Mouse (Mus musculus): ENCODE results near the gene Lhx6.
"Not testable (repeated sequence)": the region's sequence is repeated elsewhere in the genome, so short reads cannot be mapped to it uniquely, and the experiment has no call there.

The Lhx6 gene

DNA sequence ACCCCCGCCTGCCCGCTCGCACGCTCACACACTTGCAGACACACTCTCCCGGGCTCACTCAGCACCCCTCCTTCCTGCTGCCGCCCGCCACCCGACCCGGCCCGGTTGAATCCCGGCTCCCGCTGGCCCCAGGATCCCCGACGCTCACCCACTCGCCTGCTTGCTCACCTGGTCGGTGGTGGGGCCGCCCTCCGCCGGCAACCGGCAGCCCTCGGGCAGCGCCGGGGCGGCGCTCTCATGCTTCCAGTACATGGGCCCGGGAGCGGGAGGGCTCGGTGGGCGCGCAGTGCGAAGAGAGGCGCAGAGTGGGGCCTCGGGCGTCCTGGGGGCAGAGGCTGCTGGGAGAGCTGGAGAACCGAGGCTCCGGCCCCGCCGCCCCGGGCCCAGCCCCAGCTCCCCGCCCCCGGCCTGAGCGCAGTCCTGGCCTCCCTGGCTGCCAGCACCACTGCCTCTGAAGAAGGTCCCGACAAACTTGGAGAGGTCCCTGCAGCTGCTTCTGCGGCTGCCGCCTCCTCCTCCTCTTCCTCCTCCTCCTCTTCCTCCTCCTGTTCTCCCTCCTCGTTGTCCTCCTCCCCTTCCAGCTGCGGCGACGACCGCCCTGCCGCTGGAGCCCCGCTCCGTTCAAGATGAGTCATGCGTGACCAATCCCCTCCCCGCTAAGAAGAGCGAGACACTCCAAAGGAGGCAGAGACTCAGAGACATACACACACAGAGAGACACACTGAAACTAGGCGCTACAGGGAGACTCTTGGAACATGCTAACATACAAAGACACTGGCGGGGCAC is at the start of gene Lhx6:
Gene Lhx6 (minus strand): TSS at position 453 of the 786 bp plus-strand sequence.
- in situ Hi-C loops (cut with MboI, MseI): loop anchor here (5.0 kb wide), 1 partner anchor 107 kb away; no protein-coding TSS in a partner anchor

DNA sequence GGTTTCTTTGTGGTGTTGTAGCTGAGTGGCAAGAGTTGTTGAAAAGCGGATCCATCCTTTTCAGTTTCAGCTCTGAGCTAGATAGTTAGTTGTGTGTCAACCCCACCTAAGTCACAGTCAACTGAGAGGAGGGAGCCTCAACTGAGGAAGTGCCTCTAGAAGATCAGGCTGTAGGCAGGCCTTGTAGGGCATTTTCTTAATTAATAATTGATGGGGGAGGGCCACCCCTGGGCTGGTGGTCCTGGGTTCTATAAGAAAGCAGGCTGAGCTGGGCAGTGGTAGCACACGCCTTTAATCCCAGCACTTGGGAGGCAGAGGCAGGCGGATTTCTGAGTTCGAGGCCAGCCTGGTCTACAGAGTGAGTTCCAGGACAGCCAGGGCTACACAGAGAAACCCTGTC is 47.2 kb upstream of the Lhx6 start:
- in situ Hi-C loops (cut with MboI, MseI): not testable (repeated sequence)

DNA sequence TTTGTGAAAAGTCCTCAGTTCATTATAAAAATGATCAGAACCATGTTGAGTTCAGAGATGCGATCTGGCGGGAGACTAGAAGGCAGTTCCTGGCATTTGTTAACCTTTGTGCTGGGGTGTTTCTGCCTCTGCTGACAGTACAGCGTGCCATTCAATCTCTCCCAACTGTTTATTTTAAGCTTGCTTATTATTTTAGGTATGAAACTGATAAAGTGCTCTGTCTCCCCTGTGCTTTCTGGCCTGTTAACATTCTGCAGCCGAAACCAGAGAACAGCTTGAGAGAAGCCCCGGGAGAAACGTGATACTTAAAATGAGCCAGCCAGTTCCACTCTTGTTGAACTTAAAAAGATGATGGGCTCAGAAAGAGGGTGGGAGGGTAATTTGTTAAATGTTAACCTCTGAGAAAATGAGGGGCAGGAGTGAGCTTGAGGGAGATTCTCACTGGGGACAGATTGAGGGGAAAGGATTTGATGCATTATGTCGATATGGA is 43.7 kb upstream of the Lhx6 start:
- in situ Hi-C loops (cut with MboI, MseI): no loop called here

- in situ Hi-C loops (cut with MboI, MseI): no loop called here
These were observed 33.9 kb upstream of the Lhx6 start for GRCm38 (mm10) chr2:36139096-36139495.

GRCm38 (mm10) chr2:36136300-36136941 is 31.2 kb upstream of the Lhx6 start, which contains the start of the genes Mrrf and Rbm18:
Mrrf (plus strand) TSS chr2:36136389.
Rbm18 (minus strand) TSS chr2:36136773.
- in situ Hi-C loops (cut with MboI, MseI): no loop called here

GRCm38 (mm10) chr2:36135887-36136286 is 30.7 kb upstream of the Lhx6 start:
- in situ Hi-C loops (cut with MboI, MseI): no loop called here

DNA sequence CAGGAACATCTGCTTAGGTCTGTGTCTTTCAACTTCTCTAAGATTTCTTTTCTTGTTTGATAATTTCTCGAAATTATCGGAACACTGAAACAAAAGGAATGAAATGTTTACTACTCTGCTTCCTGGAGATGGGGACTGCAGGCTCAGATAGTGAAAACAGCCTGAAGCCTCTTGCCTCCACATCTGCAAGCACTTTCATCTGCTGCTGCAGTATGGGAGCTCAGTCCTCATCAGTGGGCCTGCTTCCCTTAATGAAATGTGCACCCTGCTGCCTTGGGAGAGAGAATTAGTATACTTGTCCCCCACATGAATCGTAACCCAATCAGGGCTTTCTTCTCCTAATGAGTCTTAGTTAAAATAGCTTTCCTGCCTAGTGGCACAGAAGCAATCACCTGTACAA is 23.8 kb upstream of the Lhx6 start:
- in situ Hi-C loops (cut with MboI, MseI): no loop called here

DNA sequence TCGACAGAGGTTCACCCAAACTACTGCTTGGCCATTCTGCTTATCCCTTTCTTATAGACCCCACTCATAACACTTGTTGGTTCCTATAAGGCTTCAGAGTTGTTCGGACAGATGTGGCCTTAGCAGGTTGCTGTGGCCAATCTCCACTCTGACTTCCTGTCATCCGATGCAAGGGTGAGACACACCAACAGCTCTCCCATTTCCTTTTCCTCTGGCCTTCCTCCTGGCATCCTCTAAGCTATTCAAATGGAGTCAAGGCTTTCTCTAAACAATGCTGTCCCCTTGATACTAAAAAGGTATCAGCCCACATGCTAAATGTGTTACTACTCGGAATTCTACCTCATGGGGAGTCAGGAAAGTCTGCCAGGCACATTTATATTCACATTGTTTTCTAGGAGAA is 22.8 kb upstream of the Lhx6 start:
- in situ Hi-C loops (cut with MboI, MseI): no loop called here

DNA sequence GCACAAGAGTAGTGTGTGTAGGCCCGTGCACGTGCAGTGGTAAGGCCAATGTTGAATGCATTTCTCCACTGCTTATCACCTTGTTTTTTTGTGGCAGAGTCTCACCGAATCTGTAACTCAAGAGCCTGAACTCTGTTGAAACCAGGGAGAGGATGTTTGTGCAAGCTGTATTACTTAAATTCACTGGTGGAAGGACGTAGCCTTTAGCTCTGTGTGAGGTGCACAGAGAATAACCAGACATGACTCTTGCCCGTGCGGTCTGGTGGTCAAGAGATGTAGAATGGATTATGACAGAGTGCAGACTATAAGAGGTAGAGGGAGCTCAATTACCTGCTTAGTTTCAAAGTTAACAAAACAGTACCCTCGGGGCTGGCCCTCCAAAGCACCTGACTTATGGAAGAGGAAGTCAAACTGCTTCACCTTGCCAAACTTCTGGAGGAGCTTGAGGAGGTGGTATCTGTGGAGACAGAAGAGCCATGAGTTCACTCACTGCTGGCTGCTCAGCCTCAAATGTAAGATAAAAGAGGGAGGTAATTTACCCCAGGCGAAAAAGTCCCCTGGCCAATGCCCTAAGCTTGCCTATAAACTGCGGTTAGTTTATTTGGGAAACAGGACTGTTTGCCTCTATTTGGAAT is 21.7 kb upstream of the Lhx6 start:
- in situ Hi-C loops (cut with MboI, MseI): no loop called here

DNA sequence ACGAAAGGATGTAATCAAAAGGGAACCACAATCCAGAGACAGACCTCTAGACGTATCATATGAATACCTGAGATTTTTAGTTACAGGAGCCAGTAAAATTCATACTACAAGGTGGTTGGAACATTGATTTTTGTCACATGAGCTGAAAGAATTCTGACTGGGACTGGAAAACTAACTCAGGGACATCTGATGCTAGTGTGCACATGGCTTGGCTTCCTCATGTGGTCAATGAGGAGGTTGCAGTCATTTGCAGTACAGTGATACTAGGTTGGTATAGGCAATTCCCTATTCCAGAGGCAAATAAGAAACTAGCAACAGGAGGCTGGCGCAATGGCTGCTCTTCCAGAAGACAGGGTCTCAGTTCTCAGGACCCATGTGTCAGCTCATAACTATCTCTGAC is 7.4 kb upstream of the Lhx6 start:
- in situ Hi-C loops (cut with MboI, MseI): no loop called here

DNA sequence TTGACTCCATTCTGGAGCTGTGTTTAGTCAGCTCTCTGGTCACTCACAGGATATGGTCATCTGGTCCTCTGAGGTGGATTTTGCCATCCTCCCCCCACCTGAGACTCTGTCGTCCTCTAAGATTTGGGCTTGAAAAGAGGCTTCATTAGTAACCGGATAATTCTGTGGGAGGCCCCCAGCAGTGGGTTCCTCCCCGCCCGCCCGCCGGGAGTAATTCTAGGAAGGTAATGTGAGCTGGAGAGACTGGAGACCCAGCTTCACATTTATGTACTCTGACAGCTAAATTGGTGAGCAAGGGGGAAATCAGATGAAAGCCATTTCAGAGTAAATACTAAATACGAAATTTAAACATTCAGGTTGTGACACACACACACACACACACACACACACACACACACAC is 3.4 kb upstream of the Lhx6 start:
- in situ Hi-C loops (cut with MboI, MseI): no loop called here

DNA sequence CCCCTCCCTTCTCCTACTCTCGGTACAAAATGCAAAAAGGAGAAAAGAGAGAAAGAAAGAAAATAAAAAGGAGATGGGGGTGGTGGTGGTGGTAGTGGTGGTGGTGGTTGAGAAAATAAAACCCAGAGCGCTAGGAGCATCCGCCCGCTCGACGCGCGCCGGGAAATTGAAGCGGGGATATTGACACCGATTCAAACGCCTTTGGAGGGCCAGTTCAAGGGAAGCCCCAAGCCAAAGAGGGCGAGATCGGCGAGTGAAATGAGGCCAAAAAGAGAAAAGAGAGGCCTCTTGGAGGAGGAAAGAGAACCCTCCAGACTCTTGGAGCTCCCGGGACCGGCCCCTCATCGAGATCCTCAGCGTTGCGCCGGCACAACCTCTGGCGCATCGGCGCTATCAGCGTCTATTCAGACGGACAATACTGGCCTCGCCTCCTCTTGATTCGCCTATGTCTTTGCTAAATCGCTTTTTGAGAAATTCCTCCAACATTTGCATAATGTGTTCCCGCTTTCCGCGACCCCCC is 712 bp downstream of the Lhx6 start:
- in situ Hi-C loops (cut with MboI, MseI): loop anchor here (5.0 kb wide), 1 partner anchor 108 kb away; no protein-coding TSS in a partner anchor

DNA sequence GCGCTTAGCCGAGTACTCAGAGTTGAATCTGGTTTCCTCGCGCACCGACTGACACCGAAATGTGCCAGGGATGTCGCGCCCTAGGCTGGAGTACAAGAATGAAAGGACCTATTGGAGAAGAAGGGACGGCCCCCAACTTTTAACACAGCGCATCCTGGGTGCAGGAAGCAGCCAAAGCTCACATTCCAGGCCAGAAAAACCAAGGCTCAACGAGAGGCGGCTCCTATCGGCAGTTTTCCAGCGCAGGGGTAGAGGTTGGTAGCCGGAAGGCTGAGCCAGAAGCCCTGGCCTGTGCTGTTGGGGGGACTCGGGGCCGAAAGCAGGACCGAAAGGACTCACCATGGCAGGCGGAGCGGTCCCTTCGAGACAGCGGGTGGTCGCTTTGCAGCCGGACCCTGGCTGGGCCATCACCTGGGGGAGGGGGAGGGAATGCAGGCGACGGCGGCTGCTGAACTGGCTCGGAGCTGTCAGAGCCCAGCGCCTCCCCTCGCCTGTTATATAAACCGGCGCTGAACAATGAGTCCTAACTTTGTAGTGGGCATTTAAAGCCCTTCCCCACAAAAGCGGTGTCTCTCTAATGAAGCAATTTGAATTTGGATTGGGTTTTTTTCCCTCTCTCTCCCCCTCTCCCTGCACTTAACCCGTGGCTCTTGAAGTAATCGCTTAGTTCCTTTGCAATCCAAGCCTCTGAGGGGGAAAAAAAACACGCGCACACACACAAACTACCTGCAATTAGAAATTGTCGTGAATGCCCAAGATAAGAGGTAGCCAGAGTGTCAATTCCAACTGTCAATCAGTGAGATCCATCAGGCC is 1.4 kb downstream of the Lhx6 start:
- in situ Hi-C loops (cut with MboI, MseI): loop anchor here (5.0 kb wide), 1 partner anchor 109 kb away; no protein-coding TSS in a partner anchor

GRCm38 (mm10) chr2:36103069-36103554 is 2.1 kb downstream of the Lhx6 start:
- in situ Hi-C loops (cut with MboI, MseI): loop anchor here (5.0 kb wide), 1 partner anchor 109 kb away; no protein-coding TSS in a partner anchor

DNA sequence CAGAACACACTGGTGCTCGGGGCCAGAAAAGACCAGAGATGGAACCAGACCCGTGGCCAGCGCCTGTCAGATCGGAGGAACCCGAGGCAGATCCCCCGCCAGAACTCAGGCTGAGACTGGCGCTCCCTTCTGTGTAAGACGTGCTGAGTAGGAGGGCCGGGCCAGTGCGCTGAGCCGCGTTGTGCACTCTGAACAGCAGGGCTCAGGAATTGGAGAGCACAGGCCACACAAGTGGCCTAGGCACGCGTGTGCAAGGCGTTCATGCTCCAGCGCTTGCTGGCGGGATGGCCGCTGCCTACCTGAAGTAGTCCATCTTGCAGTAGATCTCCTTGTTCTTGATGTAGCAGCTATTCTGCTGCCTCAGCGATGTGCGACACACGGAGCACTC is 2.7 kb downstream of the Lhx6 start:
- in situ Hi-C loops (cut with MboI, MseI): loop anchor here (5.0 kb wide), 1 partner anchor 110 kb away; no protein-coding TSS in a partner anchor

- in situ Hi-C loops (cut with MboI, MseI): loop anchor here (5.0 kb wide), 1 partner anchor 110 kb away; no protein-coding TSS in a partner anchor
These were observed 3.2 kb downstream of the Lhx6 start for GRCm38 (mm10) chr2:36101866-36102558.

DNA sequence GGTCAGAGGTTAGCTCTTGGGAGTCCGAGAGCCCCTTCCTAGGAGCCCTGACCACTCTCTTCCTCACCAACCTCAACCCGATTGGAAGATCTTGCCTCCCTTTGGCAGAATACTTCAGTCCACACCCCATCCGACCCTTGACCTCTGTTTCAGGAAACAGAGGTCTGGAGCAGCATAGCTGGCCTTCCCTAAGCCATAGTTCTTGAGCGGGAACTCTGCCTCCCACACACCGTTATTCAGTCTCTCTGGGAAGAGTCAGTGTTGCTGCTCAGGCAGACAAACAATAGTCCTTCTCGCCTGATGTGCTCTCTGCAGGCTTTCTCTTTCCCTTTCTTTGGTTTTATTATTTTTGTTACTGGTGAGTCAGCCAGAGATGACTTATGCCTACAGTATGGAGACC is 5.5 kb downstream of the Lhx6 start:
- in situ Hi-C loops (cut with MboI, MseI): loop anchor here (5.0 kb wide), 1 partner anchor 113 kb away; no protein-coding TSS in a partner anchor

GRCm38 (mm10) chr2:36098021-36098420 is 7.2 kb downstream of the Lhx6 start:
- in situ Hi-C loops (cut with MboI, MseI): no loop called here

DNA sequence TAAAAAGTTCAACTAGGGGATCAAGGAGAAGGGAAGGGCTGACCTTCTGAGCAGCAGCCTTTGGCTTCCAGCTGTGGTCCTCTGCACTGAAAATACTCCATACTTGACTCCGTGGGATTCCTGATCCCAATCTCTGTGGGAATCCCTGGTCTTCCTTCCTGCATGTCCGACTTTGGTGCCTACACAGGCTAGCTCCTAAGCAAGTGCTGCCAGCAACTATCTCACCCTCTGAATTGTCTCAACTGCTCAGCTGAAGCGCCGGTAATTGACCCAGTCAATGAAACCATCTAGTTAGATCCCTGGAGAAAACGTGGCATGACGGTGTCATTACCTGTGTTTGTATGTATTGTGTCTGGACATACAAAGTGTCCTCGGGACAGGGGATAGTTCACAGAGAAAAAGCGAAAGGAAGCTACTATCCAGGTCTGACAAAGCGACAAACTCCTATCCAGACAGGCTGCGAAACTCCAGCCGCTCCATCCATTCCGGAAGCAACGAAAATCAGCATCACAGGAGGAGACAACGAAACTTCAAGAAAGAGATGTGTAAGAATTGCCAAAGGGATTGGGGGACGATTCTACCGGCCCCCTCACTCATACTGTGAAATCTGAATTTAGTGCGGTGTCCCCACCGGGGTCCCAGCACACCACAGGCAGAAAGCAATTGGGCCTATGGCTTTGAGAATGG is 7.9 kb downstream of the Lhx6 start:
- in situ Hi-C loops (cut with MboI, MseI): no loop called here

Measured in T-helper 1 cell (primary cell).